Mouse (Mus musculus): ENCODE data around the gene Upf3b. TPM values are rescaled to one million over a fixed set of nuclear protein-coding genes. Genes with fewer than 3 reads are reported as not detected.
"Not testable (repeated sequence)": the region's sequence is repeated elsewhere in the genome, so short reads cannot be mapped to it uniquely, and the experiment has no call there.

Upf3b gene
- total RNA-seq, 2 experiments from 2014 or later, result 18.4 to 18.9 TPM

GRCm38 (mm10) chrX:37081194-37081593 is 28.9 kb downstream of the Upf3b start:
- DNase-seq (ENCODE audit: low spot score in 2 of 2), result no peak

- not testable (repeated sequence) for DNase-seq (ENCODE audit: low spot score in 2 of 2)
These were observed 29.8 kb downstream of the Upf3b start for GRCm38 (mm10) chrX:37080345-37080744.

GRCm38 (mm10) chrX:37076651-37077050 is 33.5 kb downstream of the Upf3b start:
- no peak for DNase-seq (ENCODE audit: low spot score in 2 of 2)

- peak; percentile 24 to 77 for DNase-seq (ENCODE audit: low spot score in 2 of 2)
These were observed 35.7 kb downstream of the Upf3b start for GRCm38 (mm10) chrX:37074262-37074892.

- DNase-seq (ENCODE audit: low spot score in 2 of 2), result no peak
These were observed 41.4 kb downstream of the Upf3b start for GRCm38 (mm10) chrX:37068766-37069165.

- DNase-seq (ENCODE audit: low spot score in 2 of 2), result no peak
These were observed 42.8 kb downstream of the Upf3b start for GRCm38 (mm10) chrX:37067299-37067698.

GRCm38 (mm10) chrX:37063902-37064301 is 46.2 kb downstream of the Upf3b start:
- DNase-seq (ENCODE audit: low spot score in 2 of 2), result no peak

- no peak for DNase-seq (ENCODE audit: low spot score in 2 of 2)
These were observed 61.0 kb downstream of the Upf3b start for GRCm38 (mm10) chrX:37048890-37049823.

GRCm38 (mm10) chrX:37048066-37048889 is 61.8 kb downstream of the Upf3b start, which contains the start of gene Sowahd:
TSS of gene Sowahd (plus strand) at chrX:37048845.
- no peak for DNase-seq (ENCODE audit: low spot score in 2 of 2)

GRCm38 (mm10) chrX:37042726-37043125 is 67.4 kb downstream of the Upf3b start:
- peak; percentile 37 to 76 for DNase-seq (ENCODE audit: low spot score in 2 of 2)

Other genes with a start within 250 kb of the Upf3b start
- gene Ube2a, start 236.4 kb downstream of the Upf3b start, total RNA-seq (2021), result 10 to 100 TPM; 53.5 to 57.9 TPM
- gene C330007P06Rik, start 236.2 kb downstream of the Upf3b start, total RNA-seq (2021), result 10 to 100 TPM; 40.8 to 42.6 TPM
- gene Nkrf, start 207.4 kb downstream of the Upf3b start, total RNA-seq (2021), result 10 to 100 TPM; 30.4 to 32.1 TPM
- gene Sept6, start 118.5 kb downstream of the Upf3b start, total RNA-seq (2021), result 10 to 100 TPM; 47.6 to 48.4 TPM
- not detected for gene Sowahd, start 61.5 kb downstream of the Upf3b start, total RNA-seq (2021)
- gene Rpl39, start 24.9 kb downstream of the Upf3b start, total RNA-seq (2021), result 100 to 1,000 TPM; 252 to 254 TPM
- gene Nkap, start 16.5 kb upstream of the Upf3b start, total RNA-seq (2021), result 10 to 100 TPM; 12.5 to 14.8 TPM
- under 1 TPM; 0.30 TPM for gene Akap14, start 58.5 kb upstream of the Upf3b start, total RNA-seq (2021)
- 100 to 1,000 TPM; 209 to 223 TPM for gene Ndufa1, start 80.8 kb upstream of the Upf3b start, total RNA-seq (2021)
- 1 to 10 TPM; 7.3 to 8.4 TPM for gene Rnf113a1, start 80.9 kb upstream of the Upf3b start, total RNA-seq (2021)
- not detected for gene Gm9, start 100.7 kb upstream of the Upf3b start, total RNA-seq (2021)
- gene Rhox1, start 111.9 kb upstream of the Upf3b start, total RNA-seq (2021), result not detected
- not detected for gene Rhox2a, start 134.7 kb upstream of the Upf3b start, total RNA-seq (2021)
- gene Rhox3a, start 139.6 kb upstream of the Upf3b start, total RNA-seq (2021), result not detected
- gene Rhox4a, start 155.0 kb upstream of the Upf3b start, total RNA-seq (2021), result not detected

Measured in layer of hippocampus, adult 18-20 months (tissue).